Mouse (Mus musculus) forebrain, embryonic 14.5 days (tissue): ENCODE measurements at regions not wholly inside any gene's neighbourhood (a gene's known extent, or its start where the extent isn't known, plus 50 kb on each side); places are given as distances from the start of the nearest gene placed in this dataset.

Experiments used
- ATAC-seq: fragments of 200-750 bp; cut with Nextera tagmentation; 2 replicates; pipeline ENCODE4 v1.8.0; 2017; ENCODE audit warnings: mild to moderate bottlenecking, moderate library complexity
- DNase-seq: peaks from one replicate; pipeline ENCODE4 v3.0.0-alpha.2; 2015; ENCODE audit warnings: low spot score
- H3K27ac ChIP-seq: fragments of 300-500 bp; sonication (generic); 2 replicates; pipeline ENCODE4 v1.5.1; 2014; ENCODE audit warnings: low read depth, mild to moderate bottlenecking, control low read depth, low read length, moderate library complexity
- H3K27me3 ChIP-seq: fragments of 300-500 bp; sonication (generic); replicated peaks from 2 replicates; pipeline ENCODE4 v1.6.1; 2014; ENCODE audit warnings: low read length, control low read depth, mixed read lengths; ENCODE audit not compliant: control insufficient read depth, insufficient read depth
- H3K36me3 ChIP-seq: fragments of 300-500 bp; sonication (generic); 2 replicates; pipeline ENCODE4 v1.6.1; 2014; ENCODE audit warnings: low read length, control low read depth; ENCODE audit not compliant: control insufficient read depth, insufficient read depth
- H3K4me1 ChIP-seq: fragments of 300-500 bp; sonication (generic); 2 replicates; pipeline ENCODE4 v1.6.1; 2014; ENCODE audit warnings: antibody characterized with exemption, low read length, control low read depth; ENCODE audit not compliant: control insufficient read depth, insufficient read depth
- H3K4me2 ChIP-seq: fragments of 300-500 bp; sonication (generic); 2 replicates; pipeline ENCODE4 v1.6.1; 2014; ENCODE audit warnings: mild to moderate bottlenecking, control low read depth, low read length
- H3K4me3 ChIP-seq: fragments of 300-500 bp; sonication (generic); 2 replicates; pipeline ENCODE4 v1.5.1; 2014; ENCODE audit warnings: low read depth, low read length, control low read depth
- H3K9ac ChIP-seq: fragments of 300-500 bp; sonication (generic); 2 replicates; pipeline ENCODE4 v1.6.1; 2014; ENCODE audit warnings: mild to moderate bottlenecking, low read length, control low read depth, moderate library complexity
- H3K9me3 ChIP-seq: fragments of 300-500 bp; sonication (generic); replicated peaks from 2 replicates; pipeline ENCODE4 v1.6.1; 2016; ENCODE audit warnings: low read length, control low read depth, mixed read lengths; ENCODE audit not compliant: control insufficient read depth
- WGBS: fragments of 180-500 bp; shearing (Covaris S2); extraction: QIAGEN DNeasy Blood & Tissue Kit; methylation state at CpG from one replicate; pipeline ENCODE4 v1.1.7; 2014; 5-methylcytosine and 5-hydroxymethylcytosine counted together

DNA sequence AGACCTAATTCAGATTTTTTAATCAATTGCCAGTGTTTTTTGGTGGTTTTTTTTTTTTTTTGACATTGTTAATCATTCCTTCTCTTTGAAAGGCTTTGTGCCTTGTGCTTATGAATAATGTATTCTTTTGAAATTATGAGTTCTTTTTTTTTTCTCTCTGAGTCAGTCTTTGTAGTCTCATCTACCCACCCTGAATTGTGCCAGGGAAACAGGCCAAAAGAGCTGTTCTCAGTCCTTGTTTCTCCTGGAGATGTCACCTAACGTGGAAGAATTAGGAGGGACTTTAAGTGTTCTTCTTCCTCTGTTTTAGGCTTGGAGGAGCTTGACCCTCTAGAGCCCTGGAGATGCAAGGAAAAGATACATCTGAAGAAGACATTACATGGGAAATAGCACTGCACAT, 2012.6 kb downstream of the Poteg start:
- Histone ChIP-seq H3K4me3 (no peak overlapping the region), H3K4me2 (no peak overlapping the region), H3K4me1 (no peaks in the 10 kb centered on the region), H3K9ac (no peak overlapping the region), H3K27me3 (no peaks in the 10 kb centered on the region), H3K9me3 (no peaks in the 10 kb centered on the region), H3K36me3 (no peaks in the 10 kb centered on the region), H3K27ac (no peak overlapping the region)
- no peak for DNase-seq
- 44% methylated on average over 1 of the region's 1 CpGs for WGBS
- ATAC-seq, result no peak

DNA sequence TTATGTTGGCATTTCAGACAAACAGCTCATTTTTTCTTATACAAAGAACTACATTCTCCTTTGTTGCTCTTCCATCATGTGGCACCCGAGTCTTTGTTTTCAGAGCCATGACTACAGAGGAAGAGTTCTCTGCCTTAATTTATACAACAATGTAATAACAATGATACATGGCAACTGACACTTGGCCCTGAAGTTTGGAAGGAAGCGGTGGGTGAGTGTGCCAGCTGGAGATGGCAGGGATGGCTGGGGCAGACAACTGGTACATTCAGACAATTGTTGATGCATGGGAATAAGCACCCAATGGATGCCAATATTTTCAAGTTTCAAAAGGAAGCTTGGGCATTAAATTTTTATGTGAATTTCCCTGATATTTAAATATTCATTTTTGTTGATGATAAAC, 2045.5 kb downstream of the Poteg start:
- no peak for DNase-seq
- no peaks in the 10 kb centered on the region for H3K9me3 ChIP-seq
- H3K36me3 ChIP-seq, result no peaks in the 10 kb centered on the region
- no peaks in the 10 kb centered on the region for H3K4me1 ChIP-seq
- ATAC-seq, result no peak
- H3K27me3 ChIP-seq, result no peaks in the 10 kb centered on the region
- H3K4me3 ChIP-seq, result no peak overlapping the region
- H3K9ac ChIP-seq, result no peak overlapping the region
- H3K27ac ChIP-seq, result no peak overlapping the region
- H3K4me2 ChIP-seq, result no peak overlapping the region
- 82% methylated on average over 2 of the region's 2 CpGs for WGBS

DNA sequence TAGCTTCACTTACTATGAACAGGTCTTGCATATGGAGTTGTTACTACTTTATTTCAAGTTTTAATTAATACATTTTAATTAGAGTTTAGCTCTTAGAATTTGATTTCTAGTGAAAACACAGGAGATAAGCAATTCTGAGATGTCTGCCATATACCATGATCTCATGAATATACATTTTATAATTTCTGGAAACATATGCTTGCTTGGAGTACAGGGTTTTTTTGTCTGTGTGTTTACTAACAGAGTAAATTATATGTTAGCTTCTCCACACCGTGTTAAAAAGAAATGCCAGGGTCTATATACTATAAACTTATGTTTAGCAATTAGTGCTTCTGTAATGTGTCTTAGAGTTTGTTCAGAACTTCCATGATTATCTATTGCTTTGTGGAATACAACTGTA, 2079.9 kb downstream of the Poteg start:
- H3K4me3 ChIP-seq, result no peak overlapping the region
- no peaks in the 10 kb centered on the region for H3K36me3 ChIP-seq
- ATAC-seq (no peak), DNase-seq (no peak)
- H3K27me3 ChIP-seq, result no peaks in the 10 kb centered on the region
- H3K27ac ChIP-seq, result no peak overlapping the region
- H3K9me3 ChIP-seq, result no peaks in the 10 kb centered on the region
- WGBS, result 83% methylated on average over 1 of the region's 1 CpGs
- H3K4me1 ChIP-seq, result no peaks in the 10 kb centered on the region
- no peak overlapping the region for H3K9ac ChIP-seq
- H3K4me2 ChIP-seq, result no peak overlapping the region

DNA sequence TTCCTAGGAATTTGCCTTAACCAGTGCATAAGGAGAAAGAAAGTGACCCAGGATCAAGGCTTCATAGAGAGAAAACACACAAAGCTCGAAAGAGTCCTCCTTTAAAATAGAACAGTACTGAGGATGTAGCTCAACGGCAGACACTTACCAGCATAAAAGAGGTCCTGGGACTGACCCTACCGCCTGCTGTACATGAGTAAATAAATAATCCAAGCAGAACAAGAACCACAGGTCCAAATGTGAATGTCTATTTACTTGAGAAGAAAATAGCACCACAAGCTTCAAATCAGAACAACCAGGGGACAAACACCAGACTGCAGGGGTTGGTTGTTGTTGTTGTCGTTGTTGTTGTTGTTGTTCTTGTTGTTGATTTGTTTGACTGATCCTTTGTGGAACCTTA, 2084.1 kb downstream of the Poteg start:
- H3K36me3 ChIP-seq, result no peaks in the 10 kb centered on the region

DNA sequence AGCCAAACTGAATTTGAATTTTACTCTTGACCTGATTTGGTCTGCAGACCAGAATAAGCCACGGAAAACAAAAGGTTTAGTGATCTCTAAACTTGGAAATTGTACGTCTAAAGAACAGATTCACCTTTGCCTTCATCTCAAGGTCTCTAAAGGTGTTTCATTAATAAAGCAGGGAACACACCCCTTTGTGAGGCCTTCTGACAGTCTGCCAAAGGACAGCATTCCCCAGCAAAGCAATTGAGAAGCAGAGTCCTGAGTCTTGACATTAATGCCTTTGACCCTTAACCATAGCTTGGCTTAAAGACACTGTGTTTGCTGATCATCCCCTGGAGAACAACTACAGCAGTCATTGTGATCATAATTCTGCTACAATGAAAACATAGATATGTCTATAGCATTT, 2090.5 kb downstream of the Poteg start:
- no peak overlapping the region for H3K4me3 ChIP-seq
- DNase-seq, result no peak
- no peaks in the 10 kb centered on the region for H3K27me3 ChIP-seq
- no peaks in the 10 kb centered on the region for H3K9me3 ChIP-seq
- H3K27ac ChIP-seq, result no peak overlapping the region
- no peak for ATAC-seq
- H3K9ac ChIP-seq, result no peak overlapping the region
- H3K4me1 ChIP-seq, result no peaks in the 10 kb centered on the region
- no peaks in the 10 kb centered on the region for H3K36me3 ChIP-seq
- 89% methylated on average over 2 of the region's 2 CpGs for WGBS
- H3K4me2 ChIP-seq, result no peak overlapping the region

More for the DNA sequence above, 2084.1 kb downstream of the Poteg start:
- Histone ChIP-seq H3K4me2 (no peak overlapping the region), H3K9ac (no peak overlapping the region), H3K4me3 (no peak overlapping the region), H3K4me1 (no peaks in the 10 kb centered on the region), H3K27ac (no peak overlapping the region), H3K9me3 (no peaks in the 10 kb centered on the region), H3K27me3 (no peaks in the 10 kb centered on the region)
- no peak for ATAC-seq
- no peak for DNase-seq
- 68% methylated on average over 4 of the region's 4 CpGs for WGBS

DNA sequence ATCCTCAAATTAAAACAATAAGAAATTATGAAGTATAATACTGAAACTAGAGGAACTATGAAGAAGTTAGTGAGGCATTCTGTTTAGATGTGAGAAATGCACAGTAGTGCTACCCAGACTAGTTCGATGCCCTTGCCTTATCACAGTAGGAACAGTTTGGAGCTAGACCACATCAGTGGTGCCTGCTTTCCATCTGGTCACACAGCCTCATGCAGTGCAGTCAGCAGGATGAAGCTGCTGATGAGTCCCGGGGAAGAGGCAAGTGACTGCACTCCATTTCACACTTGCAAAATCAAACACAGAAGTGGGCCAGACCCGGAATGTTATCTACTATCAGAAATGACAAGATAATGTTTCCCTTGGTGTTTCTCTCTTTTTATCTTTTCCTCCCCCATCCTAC, 2092.4 kb downstream of the Poteg start:
- Histone ChIP-seq H3K27ac (no peak overlapping the region), H3K4me2 (no peak overlapping the region), H3K36me3 (no peaks in the 10 kb centered on the region), H3K27me3 (no peaks in the 10 kb centered on the region), H3K4me3 (no peak overlapping the region), H3K9me3 (no peaks in the 10 kb centered on the region), H3K9ac (no peak overlapping the region), H3K4me1 (peaks cover 9% of the 10 kb centered on the region; the same call in 1 of the 2 replicates)
- ATAC-seq, result no peak
- 77% methylated on average over 3 of the region's 3 CpGs for WGBS
- DNase-seq, result no peak

DNA sequence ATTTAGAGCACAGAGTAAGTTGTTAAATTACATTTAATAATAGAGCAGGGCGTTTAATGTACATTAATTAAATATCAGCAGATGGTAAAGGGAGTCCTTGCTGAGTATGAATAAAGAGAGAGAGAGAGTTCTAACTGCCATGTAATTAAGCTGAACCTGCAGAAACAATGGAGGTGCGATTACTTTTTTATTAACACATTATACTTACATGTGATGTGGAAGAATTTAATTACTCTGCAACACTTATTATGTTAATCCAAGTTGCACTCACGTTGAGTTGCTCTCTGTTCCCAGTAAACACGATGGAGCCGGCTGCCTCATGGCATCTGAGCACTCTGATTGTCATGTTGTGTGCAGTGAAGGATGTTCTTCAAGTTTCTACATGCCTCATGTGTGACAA, 2096.7 kb downstream of the Poteg start:
- DNase-seq (peak; percentile 92), ATAC-seq (peak; percentile 96)
- Histone ChIP-seq H3K4me2 (no peak overlapping the region), H3K9ac (no peak overlapping the region), H3K4me1 (peaks cover 9% of the 10 kb centered on the region; the same call in 1 of the 2 replicates), H3K27me3 (no peaks in the 10 kb centered on the region), H3K36me3 (no peaks in the 10 kb centered on the region), H3K27ac (no peak overlapping the region), H3K9me3 (no peaks in the 10 kb centered on the region), H3K4me3 (no peak overlapping the region)
- WGBS, result 10% methylated on average over 5 of the region's 5 CpGs

DNA sequence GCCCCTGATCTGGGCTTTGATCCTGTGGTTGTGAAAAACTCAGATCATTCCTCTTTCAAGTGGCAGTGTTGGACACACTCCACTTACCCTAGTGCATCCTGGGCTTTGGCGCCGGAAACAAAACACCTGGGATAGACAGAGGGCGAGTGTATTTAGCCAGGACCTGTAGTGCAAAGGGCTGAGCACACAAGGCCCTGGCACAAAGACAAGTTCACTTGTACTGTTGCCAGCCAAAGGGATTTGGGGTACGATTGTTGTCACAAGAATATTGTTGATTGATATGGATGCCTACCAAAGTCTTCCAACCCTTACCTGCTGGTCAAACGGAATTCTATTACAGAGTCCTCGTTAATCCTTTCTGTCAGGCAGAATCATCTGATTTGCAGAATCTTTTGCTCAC, 2138.2 kb downstream of the Poteg start:
- Histone ChIP-seq H3K27ac (no peak overlapping the region), H3K4me2 (no peak overlapping the region), H3K9ac (no peak overlapping the region), H3K36me3 (no peaks in the 10 kb centered on the region), H3K9me3 (no peaks in the 10 kb centered on the region), H3K4me3 (no peak overlapping the region), H3K27me3 (no peaks in the 10 kb centered on the region), H3K4me1 (no peaks in the 10 kb centered on the region)
- WGBS, result 60% methylated on average over 6 of the region's 6 CpGs
- no peak for ATAC-seq
- no peak for DNase-seq

DNA sequence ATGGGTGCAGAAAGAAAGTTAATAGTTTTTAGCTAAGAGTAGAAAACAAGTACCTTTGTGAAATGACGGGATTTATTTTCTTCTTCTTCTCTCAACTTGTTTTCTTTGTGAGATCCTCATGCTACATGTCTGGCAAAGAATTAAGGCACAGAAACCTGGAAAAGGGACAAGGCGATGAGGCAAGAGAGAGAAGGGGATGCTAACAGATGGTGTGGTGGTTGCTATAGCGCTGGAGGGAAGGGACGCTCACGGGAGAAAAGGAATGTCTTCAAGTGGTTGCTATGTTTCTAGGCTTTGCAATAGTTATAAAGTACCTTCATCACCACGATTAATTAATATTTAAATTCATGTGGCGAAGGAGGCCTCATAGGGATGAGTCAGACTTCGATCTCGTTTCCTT, 2146.7 kb downstream of the Poteg start:
- Histone ChIP-seq H3K27me3 (no peaks in the 10 kb centered on the region), H3K27ac (no peak overlapping the region), H3K4me3 (no peak overlapping the region), H3K4me2 (no peak overlapping the region), H3K9ac (no peak overlapping the region), H3K36me3 (no peaks in the 10 kb centered on the region), H3K9me3 (no peaks in the 10 kb centered on the region), H3K4me1 (no peaks in the 10 kb centered on the region)
- 72% methylated on average over 9 of the region's 9 CpGs for WGBS
- DNase-seq (peak; percentile 24), ATAC-seq (no peak)
